Mouse (Mus musculus) heart, embryonic 14.5 days (tissue): Measurements from ENCODE around the gene Tcf7l2. TPM values are rescaled to one million over a fixed set of nuclear protein-coding genes. Genes with fewer than 3 reads are reported as not detected.

Source experiments
- ATAC-seq: fragments of 200-750 bp; cut with Nextera tagmentation; 2 replicates; pipeline ENCODE4 v1.8.0; 2017; ENCODE audit warnings: low read depth, moderate TSS enrichment; ENCODE audit not compliant: insufficient number of reproducible peaks, insufficient read depth, low FRiP score
- H3K27ac ChIP-seq, 2 experiments: fragments of 200-500 bp in 1 of 2; fragments of 300-500 bp in 1 of 2; sonication (generic) in 1 of 2; replicated peaks in 1 of 2; 2 replicates each; pipeline ENCODE4 v1.5.1; 2012 to 2014; ENCODE audit warnings: low read depth in 2 of 2, low read length in 2 of 2, control low read depth in 1 of 2, mild to moderate bottlenecking in 1 of 2, mixed read lengths in 1 of 2; ENCODE audit not compliant: control insufficient read depth in 1 of 2, insufficient read depth in 1 of 2
- H3K27me3 ChIP-seq: fragments of 300-500 bp; sonication (generic); 2 replicates; pipeline ENCODE4 v1.6.1; 2014; ENCODE audit warnings: mild to moderate bottlenecking, low read length, control low read depth; ENCODE audit not compliant: control insufficient read depth, insufficient read depth
- H3K36me3 ChIP-seq: fragments of 300-500 bp; sonication (generic); 2 replicates; pipeline ENCODE4 v1.6.1; 2014; ENCODE audit warnings: mild to moderate bottlenecking, control low read depth, low read length, mixed read lengths; ENCODE audit not compliant: control insufficient read depth, insufficient read depth
- H3K4me1 ChIP-seq, 2 experiments: fragments of 200-500 bp in 1 of 2; fragments of 300-500 bp in 1 of 2; sonication (generic) in 1 of 2; 2 replicates each; pipeline ENCODE4 v1.6.1; 2012 to 2014; ENCODE audit warnings: low read length in 2 of 2, control low read depth in 1 of 2, mixed read lengths in 1 of 2; ENCODE audit not compliant: control insufficient read depth in 2 of 2, insufficient read depth in 2 of 2
- H3K4me2 ChIP-seq: fragments of 300-500 bp; sonication (generic); 2 replicates; pipeline ENCODE4 v1.6.1; 2014; ENCODE audit warnings: mild to moderate bottlenecking, low read length
- H3K4me3 ChIP-seq, 2 experiments: fragments of 200-500 bp in 1 of 2; fragments of 300-500 bp in 1 of 2; sonication (generic) in 1 of 2; 2 replicates each; pipeline ENCODE4 v1.5.1; 2012 to 2014; ENCODE audit warnings: low read length in 2 of 2, mild to moderate bottlenecking in 2 of 2, control low read depth in 1 of 2, low read depth in 1 of 2, moderate library complexity in 1 of 2; ENCODE audit not compliant: control insufficient read depth in 1 of 2, insufficient read depth in 1 of 2
- H3K9ac ChIP-seq: fragments of 300-500 bp; sonication (generic); 2 replicates; pipeline ENCODE4 v1.6.1; 2014; ENCODE audit warnings: mild to moderate bottlenecking, low read length
- H3K9me3 ChIP-seq: fragments of 300-500 bp; sonication (generic); 2 replicates; pipeline ENCODE4 v1.6.1; 2016; ENCODE audit warnings: low read length, control low read depth; ENCODE audit not compliant: control insufficient read depth
- WGBS: fragments of 180-500 bp; shearing (Covaris S2); extraction: QIAGEN DNeasy Blood & Tissue Kit; methylation state at CpG from one replicate; pipeline ENCODE4 v1.1.7; 2014; 5-methylcytosine and 5-hydroxymethylcytosine counted together
- polyA plus RNA-seq: library from polyadenylated mRNA; unstranded; fragments of >200 nt; fragmentation: Nextera tagmentation; extraction: Ambion mirVana; gene quantifications from 2 replicates; pipeline ENCODE4 v1.2.1, GENCODE M21; 2014

Tcf7l2 gene
- polyA plus RNA-seq, 1 experiment from 2014 or later = 56.7 TPM

DNA sequence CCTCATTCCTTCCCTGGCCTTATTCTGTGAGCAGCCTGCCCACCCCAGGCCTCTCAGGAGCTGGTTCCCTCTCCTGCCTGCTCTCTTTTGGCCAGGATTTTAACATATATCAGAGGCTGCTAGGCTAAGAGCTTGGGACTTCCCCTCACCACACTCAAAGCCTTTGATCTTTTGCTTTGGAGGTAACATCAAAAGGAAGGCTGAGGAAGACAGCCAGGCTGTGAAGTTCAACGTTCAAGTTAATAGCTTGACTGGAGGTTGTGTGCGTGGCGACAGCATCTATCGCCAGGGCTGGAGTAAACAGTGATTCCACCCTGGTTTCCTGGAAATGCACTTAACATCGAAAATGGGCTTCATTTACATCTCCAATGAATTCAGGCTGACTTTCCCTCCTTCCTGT, 51.0 kb downstream of the Tcf7l2 start:
- H3K36me3 ChIP-seq = peaks cover 6% of the 10 kb centered on the region; the same call in 1 of the 2 replicates
- WGBS = 52% methylated on average over 5 of the region's 5 CpGs
- no peak for ATAC-seq
- no peak overlapping the region for H3K9ac ChIP-seq
- H3K4me2 ChIP-seq = no peak overlapping the region
- no peak overlapping the region for H3K27ac ChIP-seq
- H3K4me1 ChIP-seq = peaks cover 21 to 53% of the 10 kb centered on the region in 2 experiments
- H3K9me3 ChIP-seq = no peaks in the 10 kb centered on the region
- no peak overlapping the region for H3K4me3 ChIP-seq
- no peaks in the 10 kb centered on the region for H3K27me3 ChIP-seq

DNA sequence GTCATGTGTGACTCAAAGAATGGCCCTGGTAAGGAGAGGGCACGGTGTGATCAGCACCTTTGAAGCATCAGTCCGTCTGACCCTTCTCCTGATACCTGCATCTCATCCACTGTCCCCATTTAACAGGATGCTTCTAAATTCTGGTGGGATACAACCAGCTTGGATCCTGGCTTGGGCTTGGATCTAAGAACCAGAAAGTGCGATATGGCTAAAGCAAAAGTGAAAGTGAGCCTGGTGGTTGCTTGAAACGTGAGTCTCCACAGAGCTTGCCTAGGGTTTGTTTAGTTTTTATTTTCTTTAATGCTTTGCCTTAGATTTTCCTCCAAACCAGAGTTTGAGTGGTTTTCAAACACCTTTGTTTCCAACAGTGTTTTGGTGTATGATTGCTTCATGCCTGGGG, 51.4 kb downstream of the Tcf7l2 start:
- Histone ChIP-seq H3K4me2 (no peak overlapping the region), H3K4me1 (peaks cover 24 to 54% of the 10 kb centered on the region in 2 experiments), H3K36me3 (peaks cover 6% of the 10 kb centered on the region; the same call in 1 of the 2 replicates), H3K27ac (no peak overlapping the region), H3K9me3 (no peaks in the 10 kb centered on the region), H3K9ac (no peak overlapping the region), H3K27me3 (no peaks in the 10 kb centered on the region), H3K4me3 (no peak overlapping the region)
- WGBS = 80% methylated on average over 4 of the region's 4 CpGs
- no peak for ATAC-seq

DNA sequence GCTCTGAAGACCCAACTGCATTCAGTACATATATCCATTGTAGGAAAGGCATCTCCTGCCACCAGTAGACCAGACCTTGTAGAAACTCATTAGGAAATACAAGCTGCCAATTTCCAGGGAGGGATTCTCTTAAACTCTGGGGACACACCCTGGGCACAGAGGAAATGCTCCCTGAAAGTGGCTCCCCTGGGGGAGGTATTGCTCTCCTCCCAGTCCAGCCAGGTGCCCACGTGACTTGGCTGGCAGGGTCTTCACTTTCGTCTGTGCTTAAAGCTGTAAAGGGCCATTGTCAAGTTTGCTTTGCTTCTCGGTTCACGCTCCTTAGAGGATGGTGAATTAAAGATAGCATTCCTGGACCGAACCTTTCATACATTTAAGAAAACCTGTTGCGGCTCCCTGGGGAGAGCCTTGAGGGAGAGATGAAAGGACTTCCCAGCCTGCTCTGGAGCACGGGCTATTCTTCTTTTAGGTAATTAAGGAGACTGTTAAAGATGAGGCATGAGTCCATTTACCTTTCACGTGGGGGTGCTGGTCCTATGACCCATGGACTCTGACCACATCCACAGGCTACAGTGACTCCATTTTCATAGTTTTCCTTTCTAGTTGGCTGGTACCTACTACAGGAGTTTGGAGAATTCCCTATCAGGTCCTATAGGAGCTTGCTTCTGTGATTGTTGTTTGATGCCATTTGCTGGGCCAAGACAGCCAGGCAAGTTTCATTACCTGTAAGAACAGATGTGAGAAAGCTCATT, 52.8 kb downstream of the Tcf7l2 start:
- Histone ChIP-seq H3K4me2 (no peak overlapping the region), H3K4me1 (peaks cover 19 to 47% of the 10 kb centered on the region in 2 experiments), H3K36me3 (peaks cover 6% of the 10 kb centered on the region; the same call in 1 of the 2 replicates), H3K9me3 (no peaks in the 10 kb centered on the region), H3K9ac (no peak overlapping the region), H3K4me3 (no peak overlapping the region), H3K27me3 (no peaks in the 10 kb centered on the region), H3K27ac (no peak overlapping the region)
- no peak for ATAC-seq
- WGBS = 83% methylated on average over 8 of the region's 8 CpGs

DNA sequence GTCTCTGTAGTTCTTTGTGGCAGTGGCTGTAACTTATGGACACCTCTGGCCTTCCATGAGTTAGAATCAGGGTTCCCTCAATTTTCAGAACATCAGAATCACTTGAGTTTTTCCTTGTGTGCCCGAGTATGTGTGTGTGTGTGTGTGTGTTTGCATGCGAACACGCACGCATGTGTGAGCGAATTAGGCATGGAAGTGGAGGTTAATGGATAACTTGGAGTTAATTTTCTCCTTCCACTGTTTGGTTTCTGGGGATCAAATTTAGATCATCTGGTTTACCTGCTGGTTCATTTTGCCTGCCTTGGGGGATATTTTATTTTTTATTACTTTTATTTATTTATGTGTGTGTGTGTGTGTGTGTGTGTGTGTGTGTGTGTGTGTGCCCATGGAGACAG, 53.3 kb downstream of the Tcf7l2 start:
- no peak for ATAC-seq
- Histone ChIP-seq H3K4me1 (peaks cover 19 to 42% of the 10 kb centered on the region in 2 experiments), H3K4me2 (no peak overlapping the region)

DNA sequence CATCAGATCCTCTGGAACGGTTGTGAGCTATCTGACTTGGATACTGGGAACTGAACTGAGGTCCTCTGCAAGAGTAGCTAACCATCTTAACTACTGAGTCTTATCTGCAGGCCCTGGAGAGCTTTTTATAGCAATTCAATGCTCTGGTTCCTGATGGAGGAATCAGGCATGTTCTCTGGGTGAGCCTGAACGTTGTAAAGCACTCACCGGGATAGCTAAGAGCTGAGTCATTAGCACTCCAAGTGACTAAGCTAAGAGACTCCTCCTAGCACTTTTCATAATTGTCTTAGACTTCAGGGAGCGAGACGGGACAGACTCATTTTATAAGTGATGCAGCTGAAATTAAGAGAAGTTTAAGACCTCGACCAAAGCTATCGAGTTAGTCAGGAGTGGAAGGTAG, 53.7 kb downstream of the Tcf7l2 start:
- no peaks in the 10 kb centered on the region for H3K27me3 ChIP-seq
- H3K9me3 ChIP-seq = no peaks in the 10 kb centered on the region
- no peak overlapping the region for H3K9ac ChIP-seq
- H3K4me1 ChIP-seq = peaks cover 17 to 38% of the 10 kb centered on the region in 2 experiments
- 39% methylated on average over 7 of the region's 7 CpGs for WGBS
- peaks cover 6% of the 10 kb centered on the region; the same call in 1 of the 2 replicates for H3K36me3 ChIP-seq
- H3K4me2 ChIP-seq = no peak overlapping the region
- no peak overlapping the region for H3K27ac ChIP-seq
- ATAC-seq = no peak
- H3K4me3 ChIP-seq = no peak overlapping the region

More for the DNA sequence above, 53.3 kb downstream of the Tcf7l2 start:
- Histone ChIP-seq H3K9me3 (no peaks in the 10 kb centered on the region), H3K4me3 (no peak overlapping the region), H3K27me3 (no peaks in the 10 kb centered on the region), H3K27ac (no peak overlapping the region), H3K36me3 (peaks cover 6% of the 10 kb centered on the region; the same call in 1 of the 2 replicates), H3K9ac (no peak overlapping the region)
- over 99% methylated on average over 5 of the region's 5 CpGs for WGBS

DNA sequence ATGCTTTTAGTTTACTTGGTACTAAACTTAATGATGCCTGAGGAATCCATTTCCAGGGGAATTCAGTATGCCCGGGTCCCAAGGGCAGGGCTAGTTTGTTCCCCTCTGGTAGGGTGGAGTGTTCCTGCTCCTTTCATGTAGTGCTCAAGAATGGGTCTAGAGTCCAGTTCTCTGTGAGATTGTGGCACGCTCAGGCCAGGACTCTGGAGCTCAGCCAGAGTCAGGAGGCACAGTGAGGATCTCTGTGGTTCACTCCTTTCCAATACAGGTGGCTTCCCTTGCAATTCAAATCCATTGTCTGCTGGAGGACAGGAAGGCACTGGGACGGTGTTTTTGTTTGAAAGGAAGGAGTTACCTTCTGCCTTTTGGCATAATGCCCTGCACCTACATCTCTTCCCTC, 56.2 kb downstream of the Tcf7l2 start:
- H3K27ac ChIP-seq = no peak overlapping the region
- no peak overlapping the region for H3K9ac ChIP-seq
- H3K9me3 ChIP-seq = no peaks in the 10 kb centered on the region
- WGBS = 65% methylated on average over 3 of the region's 3 CpGs
- H3K4me1 ChIP-seq = peaks cover 12 to 21% of the 10 kb centered on the region in 2 experiments; a peak in 3 of 4 replicates
- H3K4me3 ChIP-seq = no peak overlapping the region
- ATAC-seq = no peak
- H3K36me3 ChIP-seq = peaks cover 6% of the 10 kb centered on the region; the same call in 1 of the 2 replicates
- no peaks in the 10 kb centered on the region for H3K27me3 ChIP-seq
- H3K4me2 ChIP-seq = no peak overlapping the region

DNA sequence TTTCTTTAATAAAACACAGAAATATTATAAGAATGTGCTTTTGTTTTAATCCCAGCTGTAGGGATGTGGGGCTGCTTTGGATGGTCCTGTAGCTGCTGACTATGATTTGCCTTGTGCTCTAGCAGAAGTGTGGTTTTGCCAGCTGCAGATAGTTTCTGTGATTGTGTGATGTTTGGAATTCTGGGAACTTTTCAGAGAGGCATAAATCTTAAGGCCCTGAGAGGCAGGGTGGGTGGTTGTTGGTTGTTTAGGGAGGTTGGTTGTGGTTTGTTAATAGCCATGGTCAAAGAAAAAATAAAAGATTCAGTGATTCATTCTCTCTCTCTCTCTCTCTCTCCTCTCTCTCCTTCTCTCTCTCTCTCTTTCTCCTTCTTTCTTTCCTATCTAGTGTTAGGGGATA, 57.8 kb downstream of the Tcf7l2 start:
- no peak for ATAC-seq

More for the DNA sequence above, 57.8 kb downstream of the Tcf7l2 start:
- peaks cover 12 to 18% of the 10 kb centered on the region in 2 experiments; a peak in 3 of 4 replicates for H3K4me1 ChIP-seq
- H3K36me3 ChIP-seq = no peaks in the 10 kb centered on the region
- H3K9ac ChIP-seq = no peak overlapping the region
- H3K27ac ChIP-seq = no peak overlapping the region
- H3K27me3 ChIP-seq = no peaks in the 10 kb centered on the region
- no peak overlapping the region for H3K4me2 ChIP-seq
- H3K4me3 ChIP-seq = no peak overlapping the region
- no peaks in the 10 kb centered on the region for H3K9me3 ChIP-seq
